Mouse (Mus musculus): Measurements from ENCODE around the gene Uqcc3. TPM values are rescaled to one million over a fixed set of nuclear protein-coding genes. Genes with fewer than 3 reads are reported as not detected.

Uqcc3 gene
- 20.8 and 27.9 TPM in 2 replicates for polyA plus RNA-seq (2012; rRNA removed)

GRCm38 (mm10) chr19:8880311-8881033 lies at the start of gene Uqcc3:
Uqcc3 (minus strand) TSS chr19:8880923.
- Histone ChIP-seq H3K27ac (ENCODE audit: insufficient read depth, low read length) (peak within 1 kb of the TSS; percentile 69), H3K36me3 (ENCODE audit: control insufficient read depth, insufficient read depth, low read length) (peaks cover 2% of the 10 kb centered on the region; the same call in 1 of the 2 replicates), H3K27me3 (ENCODE audit: control insufficient read depth, insufficient read depth, low read length) (no peaks in the 10 kb centered on the region), H3K4me3 (ENCODE audit: extremely low read depth, insufficient read depth, insufficient read length) (peak within 1 kb of the TSS; percentile 89), H3K4me1 (ENCODE audit: control insufficient read depth, insufficient read depth, insufficient read length) (no peaks in the 10 kb centered on the region; the same call in 1 of the 2 replicates)
- DNase-seq (ENCODE audit: low read depth in 1 of 2, low spot score in 2 of 2): peak; percentile 81 to 87
- under 1% methylated on average over 42 of the region's 42 CpGs for WGBS
- peak; percentile 85 for TF ChIP-seq POLR2A (IDR thresholded peaks at IDR 0.05; ENCODE audit: low read depth, low read length)
- no peak for TF ChIP-seq CTCF (IDR thresholded peaks at IDR 0.05; ENCODE audit: extremely low read depth, insufficient read depth, insufficient read length, insufficient replicate concordance)

DNA sequence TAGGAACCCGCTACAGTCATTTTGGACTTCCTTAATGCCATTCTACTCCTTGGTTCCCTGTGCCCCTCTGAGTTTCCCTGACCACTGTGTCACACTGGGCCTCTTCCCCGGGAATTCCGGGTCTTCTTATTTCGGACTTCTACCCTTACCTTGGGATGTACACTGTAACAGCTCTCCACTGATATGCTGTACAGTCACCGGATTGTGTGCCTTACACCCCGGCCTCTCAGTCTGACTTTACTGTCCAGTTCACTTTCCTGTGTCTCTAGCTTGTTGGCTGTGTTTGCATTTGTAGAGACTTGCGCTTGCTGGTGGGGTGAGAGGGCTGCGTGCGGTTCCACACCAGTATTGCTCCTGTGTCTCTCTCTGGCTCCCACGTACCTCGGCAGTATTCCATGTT lies 49.4 kb upstream of the Uqcc3 start:
- 14% methylated on average over 11 of the region's 11 CpGs for WGBS
- Histone ChIP-seq H3K27ac (ENCODE audit: insufficient read depth, low read length) (peak overlapping the region; percentile 89), H3K36me3 (ENCODE audit: control insufficient read depth, insufficient read depth, low read length) (peaks cover 17% of the 10 kb centered on the region), H3K4me3 (ENCODE audit: extremely low read depth, insufficient read depth, insufficient read length) (peak overlapping the region; percentile 79), H3K4me1 (ENCODE audit: control insufficient read depth, insufficient read depth, insufficient read length) (peaks cover 17% of the 10 kb centered on the region), H3K27me3 (ENCODE audit: control insufficient read depth, insufficient read depth, low read length) (no peaks in the 10 kb centered on the region)
- DNase-seq (ENCODE audit: low read depth in 1 of 2, low spot score in 2 of 2): no peak
- TF ChIP-seq POLR2A (IDR thresholded peaks at IDR 0.05; ENCODE audit: low read depth, low read length): no peak
- no peak for TF ChIP-seq CTCF (IDR thresholded peaks at IDR 0.05; ENCODE audit: extremely low read depth, insufficient read depth, insufficient read length, insufficient replicate concordance)

DNA sequence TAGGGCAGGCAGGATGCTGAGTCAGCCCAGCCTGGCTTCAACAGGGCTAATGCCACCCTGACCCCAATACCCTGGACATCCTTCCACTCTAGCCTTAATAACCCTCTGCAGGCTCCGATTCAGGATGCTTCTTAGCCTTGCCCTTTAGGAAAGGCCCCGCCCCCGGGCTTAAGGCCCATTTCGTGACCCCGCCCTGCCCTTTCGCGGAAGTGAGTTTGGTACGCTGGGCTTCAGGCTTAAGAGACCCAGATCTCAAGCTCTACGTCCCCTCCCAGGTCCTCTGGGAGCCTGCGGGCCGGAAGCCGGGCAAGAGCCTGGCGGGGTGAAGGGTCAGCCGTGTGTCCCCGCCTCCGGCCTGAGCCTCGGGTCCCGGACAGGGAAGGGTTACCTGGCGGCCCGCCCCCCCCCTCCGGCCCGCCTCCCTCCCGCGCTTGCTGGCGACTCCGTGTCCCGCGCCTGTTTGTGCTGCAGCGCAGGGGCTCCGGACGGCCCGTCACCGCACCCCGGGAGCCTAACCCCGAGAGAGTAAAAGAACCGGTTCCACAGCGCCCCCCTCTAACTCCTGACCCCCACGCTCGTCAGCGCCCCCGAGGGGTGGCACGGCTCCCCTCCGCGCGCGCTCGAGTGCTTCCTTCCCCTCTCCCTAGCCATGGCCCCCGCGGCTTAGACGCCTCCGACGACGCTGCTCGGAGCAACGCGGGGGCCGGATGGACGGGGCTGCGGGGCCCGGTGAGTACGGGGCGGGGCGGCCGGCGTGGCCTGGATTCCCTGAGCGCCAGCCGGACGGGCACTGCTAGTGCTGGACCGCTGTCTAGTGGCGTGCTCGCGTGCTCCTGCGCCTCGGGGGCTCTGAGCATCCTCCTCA lies 48.7 kb upstream of the Uqcc3 start, which contains the start of the genes Rom1 and Eml3:
Gene Rom1, minus strand, starts transcription at position 133 of the 865 bp plus-strand sequence.
Gene Eml3, plus strand, starts transcription at position 329 of the 865 bp plus-strand sequence.
- WGBS: under 1% methylated on average over 64 of the region's 74 CpGs
- H3K27ac ChIP-seq (ENCODE audit: insufficient read depth, low read length): peak within 1 kb of the TSS; percentile 89
- DNase-seq (ENCODE audit: low read depth in 1 of 2, low spot score in 2 of 2): peak; percentile 60 to 87
- H3K4me1 ChIP-seq (ENCODE audit: control insufficient read depth, insufficient read depth, insufficient read length): peaks cover 17% of the 10 kb centered on the region
- H3K36me3 ChIP-seq (ENCODE audit: control insufficient read depth, insufficient read depth, low read length): peaks cover 15% of the 10 kb centered on the region
- H3K4me3 ChIP-seq (ENCODE audit: extremely low read depth, insufficient read depth, insufficient read length): peak within 1 kb of the TSS; percentile 79
- TF ChIP-seq CTCF (IDR thresholded peaks at IDR 0.05; ENCODE audit: extremely low read depth, insufficient read depth, insufficient read length, insufficient replicate concordance) (peak; percentile 47; the same call in 1 of the 2 replicates), POLR2A (IDR thresholded peaks at IDR 0.05; ENCODE audit: low read depth, low read length) (peak; percentile 20)
- no peaks in the 10 kb centered on the region for H3K27me3 ChIP-seq (ENCODE audit: control insufficient read depth, insufficient read depth, low read length)

- DNase-seq (ENCODE audit: low read depth in 1 of 2, low spot score in 2 of 2): no peak
- no peaks in the 10 kb centered on the region for H3K27me3 ChIP-seq (ENCODE audit: control insufficient read depth, insufficient read depth, low read length)
- H3K36me3 ChIP-seq (ENCODE audit: control insufficient read depth, insufficient read depth, low read length): peaks cover 14% of the 10 kb centered on the region
- WGBS: 55% methylated on average over 16 of the region's 16 CpGs
- H3K4me3 ChIP-seq (ENCODE audit: extremely low read depth, insufficient read depth, insufficient read length): peak overlapping the region; percentile 79
- TF ChIP-seq CTCF (IDR thresholded peaks at IDR 0.05; ENCODE audit: extremely low read depth, insufficient read depth, insufficient read length, insufficient replicate concordance): no peak
- no peak for TF ChIP-seq POLR2A (IDR thresholded peaks at IDR 0.05; ENCODE audit: low read depth, low read length)
- peaks cover 17% of the 10 kb centered on the region for H3K4me1 ChIP-seq (ENCODE audit: control insufficient read depth, insufficient read depth, insufficient read length)
- H3K27ac ChIP-seq (ENCODE audit: insufficient read depth, low read length): peak overlapping the region; percentile 89
Observed at GRCm38 (mm10) chr19:8928689-8929223, 48.0 kb upstream of the Uqcc3 start.

DNA sequence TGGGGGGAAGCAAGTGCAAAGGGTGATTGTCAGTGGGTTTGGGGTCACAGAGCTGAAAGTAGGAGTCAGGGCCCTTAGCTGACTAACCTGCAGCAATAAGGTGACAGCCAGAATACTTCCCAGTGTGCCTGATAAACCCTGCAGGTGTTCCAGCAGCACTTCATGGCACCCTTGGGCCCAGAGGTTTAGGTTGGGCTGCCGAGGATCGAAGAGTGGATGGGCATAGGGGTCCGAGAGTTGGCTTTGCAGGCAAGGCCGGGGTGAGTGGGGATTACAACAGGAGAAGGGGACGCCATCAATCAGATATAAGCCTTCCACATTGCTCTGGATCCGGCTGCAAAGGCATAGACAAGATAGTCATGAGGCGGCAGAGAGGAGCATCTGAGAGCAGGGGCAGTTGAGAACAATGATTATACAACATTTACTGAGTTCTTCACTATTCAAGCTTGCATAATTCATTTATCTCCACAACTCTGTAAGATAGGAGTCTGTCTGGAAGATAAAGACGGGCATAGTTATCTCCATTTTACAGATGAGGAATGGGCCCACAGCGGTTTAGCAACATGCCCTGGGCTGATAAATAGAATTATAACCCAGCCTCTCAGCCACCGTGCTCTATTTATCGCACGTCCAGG lies 47.3 kb upstream of the Uqcc3 start:
- TF ChIP-seq POLR2A (IDR thresholded peaks at IDR 0.05; ENCODE audit: low read depth, low read length): no peak
- TF ChIP-seq CTCF (IDR thresholded peaks at IDR 0.05; ENCODE audit: extremely low read depth, insufficient read depth, insufficient read length, insufficient replicate concordance): no peak
- WGBS: 91% methylated on average over 12 of the region's 12 CpGs
- Histone ChIP-seq H3K4me3 (ENCODE audit: extremely low read depth, insufficient read depth, insufficient read length) (no peak overlapping the region), H3K36me3 (ENCODE audit: control insufficient read depth, insufficient read depth, low read length) (peaks cover 15% of the 10 kb centered on the region), H3K27me3 (ENCODE audit: control insufficient read depth, insufficient read depth, low read length) (no peaks in the 10 kb centered on the region), H3K27ac (ENCODE audit: insufficient read depth, low read length) (peak overlapping the region; percentile 89), H3K4me1 (ENCODE audit: control insufficient read depth, insufficient read depth, insufficient read length) (peaks cover 17% of the 10 kb centered on the region)
- DNase-seq (ENCODE audit: low read depth in 1 of 2, low spot score in 2 of 2): no peak

DNA sequence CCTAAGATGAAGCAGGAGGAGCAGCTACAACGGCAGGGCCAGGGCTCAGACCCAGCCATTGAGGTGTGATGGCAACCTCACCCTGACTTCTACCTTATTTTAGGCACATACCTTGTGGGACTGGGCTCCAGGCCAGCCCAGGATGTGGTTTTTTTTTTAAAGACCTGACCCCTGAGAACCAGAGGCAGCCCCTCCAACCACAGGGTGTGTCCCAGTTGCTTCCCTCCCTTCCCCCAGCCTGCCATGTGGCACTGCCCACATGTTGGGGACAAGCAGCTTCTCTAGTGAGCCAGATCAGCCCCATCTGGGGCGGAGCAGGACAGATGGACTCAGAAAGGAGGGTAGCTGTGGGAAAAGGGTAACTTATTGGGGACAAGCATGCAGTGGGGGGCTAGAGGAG lies 46.0 kb upstream of the Uqcc3 start:
- peak in 1 of 2 experiments; percentile 50 for DNase-seq (ENCODE audit: low read depth in 1 of 2, low spot score in 2 of 2)
- no peak for TF ChIP-seq CTCF (IDR thresholded peaks at IDR 0.05; ENCODE audit: extremely low read depth, insufficient read depth, insufficient read length, insufficient replicate concordance)
- Histone ChIP-seq H3K36me3 (ENCODE audit: control insufficient read depth, insufficient read depth, low read length) (peaks cover 18% of the 10 kb centered on the region), H3K4me1 (ENCODE audit: control insufficient read depth, insufficient read depth, insufficient read length) (peaks cover 19% of the 10 kb centered on the region), H3K27ac (ENCODE audit: insufficient read depth, low read length) (peak overlapping the region; percentile 72), H3K27me3 (ENCODE audit: control insufficient read depth, insufficient read depth, low read length) (no peaks in the 10 kb centered on the region), H3K4me3 (ENCODE audit: extremely low read depth, insufficient read depth, insufficient read length) (no peak overlapping the region)
- 35% methylated on average over 2 of the region's 2 CpGs for WGBS

Data from spleen, adult 2 months (tissue).